Mouse (Mus musculus) forebrain, embryonic 12.5 days (tissue): Measurements from ENCODE around the gene Tctn1. TPM values are rescaled to one million over a fixed set of nuclear protein-coding genes. Genes with fewer than 3 reads are reported as not detected.

Experiments
- ATAC-seq: fragments of 200-750 bp; cut with Nextera tagmentation; 2 replicates; pipeline ENCODE4 v1.8.0; 2017; ENCODE audit warnings: moderate TSS enrichment; ENCODE audit not compliant: low FRiP score
- H3K27ac ChIP-seq: fragments of 300-500 bp; sonication (generic); 2 replicates; pipeline ENCODE4 v1.5.1; 2016; ENCODE audit warnings: mild to moderate bottlenecking
- H3K27me3 ChIP-seq: fragments of 300-500 bp; sonication (generic); 2 replicates; pipeline ENCODE4 v1.6.1; 2016; ENCODE audit warnings: mild to moderate bottlenecking
- H3K36me3 ChIP-seq: fragments of 300-500 bp; sonication (generic); replicated peaks from 2 replicates; pipeline ENCODE4 v1.6.1; 2016; ENCODE audit warnings: mild to moderate bottlenecking
- H3K4me1 ChIP-seq: fragments of 300-500 bp; sonication (generic); 2 replicates; pipeline ENCODE4 v1.6.1; 2016
- H3K4me2 ChIP-seq: fragments of 300-500 bp; sonication (generic); 2 replicates; pipeline ENCODE4 v1.6.1; 2016; ENCODE audit warnings: mild to moderate bottlenecking, moderate library complexity
- H3K4me3 ChIP-seq: fragments of 300-500 bp; sonication (generic); replicated peaks from 2 replicates; pipeline ENCODE4 v1.5.1; 2016; ENCODE audit warnings: mild to moderate bottlenecking
- H3K9ac ChIP-seq: fragments of 300-500 bp; sonication (generic); 2 replicates; pipeline ENCODE4 v1.6.1; 2016; ENCODE audit warnings: mild to moderate bottlenecking
- H3K9me3 ChIP-seq: fragments of 300-500 bp; sonication (generic); 2 replicates; pipeline ENCODE4 v1.6.1; 2016
- WGBS: fragments of 180-500 bp; shearing (Covaris S2); methylation state at CpG from one replicate; pipeline ENCODE4 v1.1.7; 2016; 5-methylcytosine and 5-hydroxymethylcytosine counted together
- polyA plus RNA-seq: library from polyadenylated mRNA; unstranded; fragments of >200 nt; fragmentation: Nextera tagmentation; extraction: Ambion mirVana; gene quantifications from 2 replicates; pipeline ENCODE4 v1.2.1, GENCODE M21; 2016

Gene Tctn1
- polyA plus RNA-seq, 1 experiment from 2014 or later: 5.5 TPM

DNA sequence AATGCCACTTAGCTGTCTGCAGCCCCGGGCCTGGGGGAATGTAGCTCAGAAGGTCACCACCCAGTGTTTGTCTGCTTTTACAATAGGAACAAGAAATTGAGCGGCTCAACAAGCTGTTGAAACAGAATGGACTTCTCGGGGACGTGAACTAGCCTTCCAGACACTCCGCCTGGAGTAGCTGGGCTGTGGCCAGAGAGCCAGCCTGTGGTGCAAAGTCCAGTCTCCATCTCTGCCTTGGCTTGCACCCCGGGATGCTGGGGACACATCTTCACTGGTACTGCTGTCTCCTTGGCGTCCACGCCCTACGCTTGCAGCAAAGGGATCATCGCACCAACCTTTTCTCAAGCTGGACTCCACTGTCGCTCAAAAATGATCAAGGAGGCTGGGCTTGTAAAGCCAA is 23.7 kb downstream of the Tctn1 start:
- Histone ChIP-seq H3K9me3 (no peaks in the 10 kb centered on the region), H3K4me2 (no peak overlapping the region), H3K9ac (no peak overlapping the region), H3K27ac (no peak overlapping the region), H3K4me1 (peaks cover 24% of the 10 kb centered on the region), H3K27me3 (no peaks in the 10 kb centered on the region), H3K4me3 (no peak overlapping the region), H3K36me3 (peaks cover 30% of the 10 kb centered on the region)
- WGBS: 84% methylated on average over 11 of the region's 11 CpGs
- no peak for ATAC-seq

GRCm38 (mm10) chr5:122239618-122240017 is 24.6 kb downstream of the Tctn1 start:
- Histone ChIP-seq H3K4me2 (no peak overlapping the region), H3K36me3 (peaks cover 30% of the 10 kb centered on the region), H3K9ac (no peak overlapping the region), H3K9me3 (no peaks in the 10 kb centered on the region), H3K4me3 (no peak overlapping the region), H3K27me3 (no peaks in the 10 kb centered on the region), H3K27ac (no peak overlapping the region), H3K4me1 (peaks cover 22% of the 10 kb centered on the region)
- 85% methylated on average over 7 of the region's 7 CpGs for WGBS
- ATAC-seq: no peak

DNA sequence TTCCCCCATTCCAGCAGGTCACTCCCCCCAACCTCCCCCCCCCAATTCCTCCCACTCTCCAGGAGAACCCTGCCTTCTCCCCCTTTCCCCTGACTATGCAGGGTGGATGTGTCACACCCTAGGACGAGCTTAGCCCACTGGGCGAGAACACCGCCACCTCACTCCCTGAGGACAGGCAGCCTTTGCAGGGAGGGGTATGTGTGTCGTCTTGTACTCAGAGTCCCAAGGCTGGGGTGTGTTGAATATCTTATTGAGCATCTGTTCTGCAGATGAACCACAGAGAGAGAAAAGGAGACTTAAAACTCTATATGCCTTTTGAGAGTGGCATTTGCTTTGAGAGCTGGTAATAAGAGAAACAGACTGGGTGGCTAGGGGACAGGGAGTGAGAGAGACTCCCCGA is 27.1 kb downstream of the Tctn1 start:
- Histone ChIP-seq H3K9me3 (no peaks in the 10 kb centered on the region), H3K27me3 (no peaks in the 10 kb centered on the region), H3K4me2 (no peak overlapping the region), H3K36me3 (peaks cover 27% of the 10 kb centered on the region), H3K27ac (no peak overlapping the region), H3K4me1 (peaks cover 9% of the 10 kb centered on the region; the same call in 1 of the 2 replicates), H3K4me3 (no peak overlapping the region), H3K9ac (no peak overlapping the region)
- no peak for ATAC-seq
- WGBS: 61% methylated on average over 5 of the region's 5 CpGs

DNA sequence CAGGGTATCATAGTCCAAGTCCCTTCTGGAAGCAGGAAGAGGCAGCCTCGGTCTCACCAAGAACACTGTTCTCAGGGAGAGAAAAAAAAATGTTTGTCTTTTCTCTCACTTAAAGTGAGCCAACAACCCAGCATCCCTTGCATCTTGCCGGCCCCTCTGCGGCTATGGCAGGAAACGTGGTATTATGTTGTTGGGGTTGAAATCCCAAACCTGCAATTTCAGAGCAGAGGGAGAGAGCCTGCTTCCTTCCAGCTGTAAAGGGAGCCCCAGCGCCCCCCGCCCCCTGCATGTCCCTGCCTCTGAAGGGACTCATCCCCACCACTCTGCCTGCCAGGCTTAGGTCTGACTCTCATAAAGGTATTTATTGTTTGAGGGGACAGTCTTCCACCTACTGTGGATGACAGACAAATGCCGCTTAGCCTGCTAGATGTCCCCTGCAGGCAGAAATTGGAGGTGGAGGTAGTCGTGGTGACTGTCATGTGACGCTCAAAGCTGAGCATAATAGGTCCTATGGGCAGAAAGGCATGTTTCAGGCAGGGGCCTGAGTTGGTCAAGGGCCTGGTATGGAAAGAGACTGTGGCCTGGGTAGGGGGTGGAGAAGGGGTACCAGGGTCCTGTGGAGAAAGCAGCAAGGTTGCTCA is 28.9 kb downstream of the Tctn1 start:
- Histone ChIP-seq H3K4me3 (no peak overlapping the region), H3K36me3 (peaks cover 10% of the 10 kb centered on the region), H3K4me1 (peaks cover 9% of the 10 kb centered on the region; the same call in 1 of the 2 replicates), H3K4me2 (no peak overlapping the region), H3K27ac (peak overlapping the region; percentile 46; the same call in 1 of the 2 replicates), H3K9ac (no peak overlapping the region), H3K9me3 (no peaks in the 10 kb centered on the region), H3K27me3 (no peaks in the 10 kb centered on the region)
- ATAC-seq: no peak
- WGBS: 69% methylated on average over 9 of the region's 9 CpGs

DNA sequence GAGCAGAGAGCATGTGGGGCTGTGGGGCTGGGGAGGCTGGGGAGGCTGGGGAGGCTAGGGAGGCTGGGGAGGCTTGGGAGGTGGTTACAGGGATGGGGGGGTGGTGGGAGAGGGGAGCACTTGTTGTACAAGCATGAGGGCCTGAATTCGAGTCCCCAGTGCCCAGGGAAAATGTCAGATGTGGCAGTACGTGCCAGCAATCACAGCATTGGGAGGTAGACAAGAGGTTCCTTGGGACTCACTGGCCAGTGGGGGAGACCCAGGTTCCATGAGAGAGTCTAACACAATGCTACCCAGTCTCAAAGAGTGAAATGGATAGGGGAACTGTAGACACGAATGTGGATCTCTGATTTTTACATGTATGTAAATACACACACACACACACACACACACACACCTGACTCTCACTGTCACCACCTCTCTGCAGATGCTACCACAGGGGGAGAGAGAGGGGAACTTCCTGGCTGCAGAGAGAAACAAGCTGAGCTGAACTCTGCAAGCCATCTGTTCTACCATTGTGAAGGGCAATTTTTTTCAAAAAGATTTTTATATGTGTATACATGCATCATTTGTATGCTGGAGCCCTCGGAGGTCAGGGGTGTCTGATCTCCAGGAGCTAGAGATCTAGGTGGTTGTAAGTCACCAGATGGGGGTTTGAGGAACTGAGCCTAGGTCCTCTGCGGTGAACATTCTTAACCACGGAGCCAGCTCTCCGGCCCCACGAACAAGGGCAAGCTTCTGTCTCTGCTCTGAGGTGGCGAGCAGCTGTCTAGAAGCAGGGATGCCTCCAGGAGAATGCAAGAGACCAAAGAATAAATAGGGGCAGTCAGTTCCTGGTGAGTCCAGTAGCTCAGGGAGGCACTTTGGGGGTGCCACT is 29.7 kb downstream of the Tctn1 start:
- Histone ChIP-seq H3K27me3 (no peaks in the 10 kb centered on the region), H3K9me3 (no peaks in the 10 kb centered on the region), H3K27ac (peak overlapping the region; percentile 46; the same call in 1 of the 2 replicates), H3K4me2 (no peak overlapping the region), H3K36me3 (peaks cover 2% of the 10 kb centered on the region), H3K4me1 (peaks cover 9% of the 10 kb centered on the region; the same call in 1 of the 2 replicates), H3K4me3 (no peak overlapping the region), H3K9ac (no peak overlapping the region)
- WGBS: 80% methylated on average over 9 of the region's 9 CpGs
- no peak for ATAC-seq

DNA sequence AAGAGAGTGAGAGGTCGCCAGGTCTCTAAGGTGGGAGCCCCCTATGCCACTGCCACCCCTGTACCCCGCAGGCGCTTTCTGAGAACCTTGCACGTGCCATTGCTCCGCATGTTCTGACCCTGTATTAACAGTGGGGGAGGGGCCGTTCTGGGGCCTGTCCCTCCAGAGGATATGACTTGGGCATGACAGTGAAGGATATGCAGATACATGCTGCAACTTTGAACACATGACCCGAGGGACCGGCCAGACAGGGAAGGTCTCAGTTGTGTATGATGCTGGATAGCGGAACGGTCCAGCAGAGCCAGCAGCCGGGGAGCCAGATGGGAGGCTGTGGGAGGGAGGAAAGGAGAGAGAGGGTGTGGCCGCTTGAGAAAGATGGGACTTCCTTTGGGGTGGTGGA is 30.6 kb downstream of the Tctn1 start:
- H3K27ac ChIP-seq: no peak overlapping the region
- H3K4me2 ChIP-seq: no peak overlapping the region
- 93% methylated on average over 12 of the region's 12 CpGs for WGBS

GRCm38 (mm10) chr5:122233077-122233581 is 31.1 kb downstream of the Tctn1 start:
- no peak for ATAC-seq
- H3K4me2 ChIP-seq: no peak overlapping the region
- peaks cover 9% of the 10 kb centered on the region; the same call in 1 of the 2 replicates for H3K4me1 ChIP-seq
- H3K27me3 ChIP-seq: no peaks in the 10 kb centered on the region
- H3K36me3 ChIP-seq: no peaks in the 10 kb centered on the region
- H3K9ac ChIP-seq: no peak overlapping the region
- WGBS: 90% methylated on average over 14 of the region's 14 CpGs
- 0 out of 2 replicates have a peak, but pooled peaks cover under 1% of the 10 kb centered on the region for H3K9me3 ChIP-seq
- H3K4me3 ChIP-seq: no peak overlapping the region
- H3K27ac ChIP-seq: no peak overlapping the region

More for the DNA sequence above, 30.6 kb downstream of the Tctn1 start:
- no peak for ATAC-seq
- H3K9me3 ChIP-seq: no peaks in the 10 kb centered on the region
- no peaks in the 10 kb centered on the region for H3K27me3 ChIP-seq
- peaks cover 9% of the 10 kb centered on the region; the same call in 1 of the 2 replicates for H3K4me1 ChIP-seq
- no peak overlapping the region for H3K9ac ChIP-seq
- H3K36me3 ChIP-seq: no peaks in the 10 kb centered on the region
- no peak overlapping the region for H3K4me3 ChIP-seq

GRCm38 (mm10) chr5:122232004-122232403 is 32.3 kb downstream of the Tctn1 start:
- H3K9ac ChIP-seq: no peak overlapping the region
- H3K9me3 ChIP-seq: 0 out of 2 replicates have a peak, but pooled peaks cover 8% of the 10 kb centered on the region
- H3K4me2 ChIP-seq: no peak overlapping the region
- no peaks in the 10 kb centered on the region for H3K27me3 ChIP-seq
- ATAC-seq: no peak
- no peaks in the 10 kb centered on the region for H3K36me3 ChIP-seq
- peaks cover 9% of the 10 kb centered on the region; the same call in 1 of the 2 replicates for H3K4me1 ChIP-seq
- H3K27ac ChIP-seq: no peak overlapping the region
- 81% methylated on average over 5 of the region's 5 CpGs for WGBS
- no peak overlapping the region for H3K4me3 ChIP-seq

- Histone ChIP-seq H3K4me1 (peaks cover 9% of the 10 kb centered on the region; the same call in 1 of the 2 replicates), H3K27ac (no peak overlapping the region), H3K4me2 (no peak overlapping the region), H3K9ac (no peak overlapping the region), H3K27me3 (no peaks in the 10 kb centered on the region), H3K9me3 (0 out of 2 replicates have a peak, but pooled peaks cover 8% of the 10 kb centered on the region), H3K4me3 (no peak overlapping the region), H3K36me3 (no peaks in the 10 kb centered on the region)
- 81% methylated on average over 6 of the region's 6 CpGs for WGBS
- ATAC-seq: no peak
Measured at GRCm38 (mm10) chr5:122231431-122231830, 32.8 kb downstream of the Tctn1 start.

- H3K27ac ChIP-seq: no peak overlapping the region
- H3K4me2 ChIP-seq: no peak overlapping the region
- no peaks in the 10 kb centered on the region for H3K36me3 ChIP-seq
- ATAC-seq: no peak
- no peaks in the 10 kb centered on the region for H3K27me3 ChIP-seq
- H3K9ac ChIP-seq: no peak overlapping the region
- H3K4me3 ChIP-seq: no peak overlapping the region
- peaks cover 9% of the 10 kb centered on the region; the same call in 1 of the 2 replicates for H3K4me1 ChIP-seq
- WGBS: 88% methylated on average over 4 of the region's 4 CpGs
- 0 out of 2 replicates have a peak, but pooled peaks cover 8% of the 10 kb centered on the region for H3K9me3 ChIP-seq
Measured at GRCm38 (mm10) chr5:122230816-122231215, 33.4 kb downstream of the Tctn1 start.

GRCm38 (mm10) chr5:122228772-122229171 is 35.5 kb downstream of the Tctn1 start:
- ATAC-seq: no peak
- no peak overlapping the region for H3K4me3 ChIP-seq
- no peak overlapping the region for H3K4me2 ChIP-seq
- H3K9ac ChIP-seq: no peak overlapping the region
- no peaks in the 10 kb centered on the region for H3K27me3 ChIP-seq
- no peak overlapping the region for H3K27ac ChIP-seq
- H3K4me1 ChIP-seq: no peaks in the 10 kb centered on the region
- 79% methylated on average over 3 of the region's 4 CpGs for WGBS
- H3K9me3 ChIP-seq: 0 out of 2 replicates have a peak, but pooled peaks cover 8% of the 10 kb centered on the region
- no peaks in the 10 kb centered on the region for H3K36me3 ChIP-seq

- H3K4me2 ChIP-seq: no peak overlapping the region
- H3K4me3 ChIP-seq: no peak overlapping the region
- 80% methylated on average over 3 of the region's 3 CpGs for WGBS
- no peak overlapping the region for H3K27ac ChIP-seq
- H3K9ac ChIP-seq: no peak overlapping the region
- no peak for ATAC-seq
- H3K4me1 ChIP-seq: no peaks in the 10 kb centered on the region
- H3K9me3 ChIP-seq: 0 out of 2 replicates have a peak, but pooled peaks cover 8% of the 10 kb centered on the region
- H3K36me3 ChIP-seq: no peaks in the 10 kb centered on the region
- H3K27me3 ChIP-seq: no peaks in the 10 kb centered on the region
Measured at GRCm38 (mm10) chr5:122228271-122228765, 35.9 kb downstream of the Tctn1 start.
